Mouse (Mus musculus) right cerebral cortex, postnatal 36 days (tissue): ENCODE results near the gene Chrna9.
"Not testable (repeated sequence)": the region's sequence is repeated elsewhere in the genome, so short reads cannot be mapped to it uniquely, and the experiment has no call there.

ENCODE experiments used
- DNase-seq, 2 experiments: peaks; one replicate each; pipeline ENCODE4 v3.0.0; 2022; ENCODE audit warnings: low spot score in 2 of 2, mixed read lengths in 1 of 2

The Chrna9 gene

DNA sequence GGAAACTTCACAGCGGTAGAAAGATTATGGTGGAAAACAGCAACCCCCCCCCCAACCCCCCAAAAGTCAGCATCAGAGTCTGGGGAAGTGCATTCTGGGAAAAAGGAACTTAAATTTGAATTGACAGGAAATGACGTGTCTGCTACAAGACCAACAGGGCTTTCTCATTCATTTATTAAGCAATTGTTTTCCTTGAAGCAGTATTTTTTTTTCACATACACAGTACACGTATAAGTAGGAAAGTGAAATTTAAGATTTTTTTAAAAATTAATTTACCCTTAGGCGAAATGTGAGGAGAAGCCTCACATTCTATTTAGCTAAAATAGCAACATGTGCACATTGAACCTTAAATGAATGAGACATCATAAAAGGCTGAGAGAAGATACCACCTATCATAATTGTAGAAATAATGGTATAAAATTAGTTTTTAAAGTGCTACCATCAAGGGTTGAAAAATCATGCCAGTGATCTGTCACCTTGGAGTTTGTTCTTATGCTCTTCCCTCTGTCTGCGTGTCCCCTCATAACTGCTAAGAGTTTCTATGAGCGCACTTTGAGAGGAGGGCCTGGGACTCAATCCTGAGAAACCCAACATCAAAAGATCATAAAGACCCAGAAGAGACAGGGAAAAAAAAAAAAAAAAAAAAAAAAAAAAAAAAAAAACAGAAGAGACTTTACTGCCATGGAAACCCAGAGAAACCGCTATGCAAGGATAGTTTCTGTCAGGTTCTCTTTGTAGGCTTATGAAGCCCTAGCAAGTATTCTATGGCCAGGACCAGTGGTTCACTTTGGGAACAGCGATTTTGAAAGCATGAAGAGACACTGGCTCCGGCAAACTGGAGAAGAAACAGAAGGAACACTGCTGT, 21.7 kb downstream of the Chrna9 start:
- DNase-seq: no peak

GRCm38 (mm10) chr5:65958597-65958996, 23.9 kb downstream of the Chrna9 start:
- no peak for DNase-seq

GRCm38 (mm10) chr5:65959893-65960596, 25.3 kb downstream of the Chrna9 start:
- no peak for DNase-seq

GRCm38 (mm10) chr5:65960597-65960950, 25.9 kb downstream of the Chrna9 start:
- DNase-seq: no peak

GRCm38 (mm10) chr5:65963291-65963690, 28.6 kb downstream of the Chrna9 start:
- no peak for DNase-seq

DNA sequence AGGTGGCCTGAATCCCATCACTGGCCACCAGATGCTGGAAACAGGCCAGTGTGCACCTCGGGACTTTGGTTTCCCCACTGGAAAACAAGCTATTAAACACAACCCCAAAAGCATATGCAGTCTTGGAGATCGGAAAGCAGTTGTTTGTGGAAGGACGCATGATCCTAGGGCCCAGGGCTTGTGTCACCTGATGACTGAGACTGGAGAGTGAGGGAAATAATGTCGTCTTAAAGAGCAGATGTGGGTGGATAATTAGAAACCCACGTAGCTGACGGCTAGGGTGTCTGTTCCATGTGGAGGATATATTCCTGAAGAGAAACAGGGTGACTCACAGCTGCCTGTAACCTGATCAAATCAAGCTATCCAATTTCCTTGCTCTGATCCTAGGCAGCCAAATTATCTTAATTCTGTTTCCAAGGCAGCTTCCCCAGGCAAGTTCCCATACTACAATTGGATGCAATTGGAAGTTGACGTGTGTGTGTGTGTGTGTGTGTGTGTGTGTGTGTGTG, 31.1 kb downstream of the Chrna9 start:
- DNase-seq: no peak

GRCm38 (mm10) chr5:65967091-65967490, 32.4 kb downstream of the Chrna9 start:
- no peak for DNase-seq

GRCm38 (mm10) chr5:65968004-65968403, 33.3 kb downstream of the Chrna9 start:
- DNase-seq: no peak

DNA sequence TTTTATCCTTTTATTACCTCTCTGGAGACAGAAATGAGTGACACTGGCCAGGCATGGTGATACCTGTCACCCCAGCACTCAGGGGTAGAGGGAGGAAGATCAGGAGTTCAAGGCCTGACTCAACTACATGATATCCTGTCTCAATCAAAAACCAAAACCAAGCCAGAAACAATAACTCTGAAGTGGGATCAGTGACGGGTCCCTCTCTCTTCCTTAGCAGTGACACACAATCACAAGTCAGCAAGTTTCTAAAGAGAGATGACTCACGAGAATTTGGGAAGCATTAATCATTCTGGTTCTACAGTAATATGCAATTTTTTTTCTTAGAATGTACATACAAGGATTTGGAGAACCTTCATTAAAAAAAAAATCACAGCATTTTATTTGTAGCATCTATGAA, 38.5 kb downstream of the Chrna9 start:
- DNase-seq: no peak

- DNase-seq: no peak
Measured at GRCm38 (mm10) chr5:65975731-65976130, 41.0 kb downstream of the Chrna9 start.

GRCm38 (mm10) chr5:65986426-65986825, 51.7 kb downstream of the Chrna9 start:
- no peak for DNase-seq

DNA sequence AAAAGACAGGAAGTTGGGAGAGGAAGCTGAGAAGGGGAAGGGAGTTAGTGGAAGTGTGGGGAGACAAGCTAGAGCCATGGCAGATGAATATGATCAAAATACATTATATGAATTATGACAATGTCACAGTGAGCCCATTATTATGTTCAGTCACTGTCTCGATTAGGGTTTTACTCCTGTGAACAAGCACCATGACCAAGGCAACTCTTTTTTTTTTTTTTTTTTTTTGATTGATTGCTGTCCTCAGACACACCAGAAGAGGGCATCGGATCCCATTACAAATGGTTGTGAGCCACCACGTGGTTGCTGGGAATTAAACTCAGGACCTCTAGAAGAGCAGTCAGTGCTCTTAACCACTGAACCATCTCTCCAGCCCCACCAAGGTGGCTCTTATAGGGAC, 52.3 kb downstream of the Chrna9 start:
- DNase-seq: not testable (repeated sequence)

DNA sequence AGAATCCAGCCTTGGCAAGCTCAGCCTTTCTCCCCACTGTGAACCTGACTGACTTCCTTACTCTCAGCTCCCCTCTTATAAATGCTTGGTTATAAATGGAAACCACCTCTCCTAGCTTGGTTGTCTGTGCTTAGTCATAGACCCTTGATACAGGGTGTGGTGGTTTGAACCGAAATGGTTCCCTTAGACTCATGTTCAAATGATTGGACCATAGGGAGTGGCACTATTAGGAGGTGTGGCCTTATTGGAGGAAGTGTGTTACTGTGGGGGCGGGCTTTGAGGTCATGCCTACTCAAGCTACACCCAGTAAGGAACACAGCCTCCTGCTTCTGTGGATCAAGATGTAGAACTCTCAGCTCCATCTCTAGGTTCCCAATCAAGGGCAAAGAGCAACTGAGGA, 56.5 kb downstream of the Chrna9 start:
- DNase-seq: no peak

DNA sequence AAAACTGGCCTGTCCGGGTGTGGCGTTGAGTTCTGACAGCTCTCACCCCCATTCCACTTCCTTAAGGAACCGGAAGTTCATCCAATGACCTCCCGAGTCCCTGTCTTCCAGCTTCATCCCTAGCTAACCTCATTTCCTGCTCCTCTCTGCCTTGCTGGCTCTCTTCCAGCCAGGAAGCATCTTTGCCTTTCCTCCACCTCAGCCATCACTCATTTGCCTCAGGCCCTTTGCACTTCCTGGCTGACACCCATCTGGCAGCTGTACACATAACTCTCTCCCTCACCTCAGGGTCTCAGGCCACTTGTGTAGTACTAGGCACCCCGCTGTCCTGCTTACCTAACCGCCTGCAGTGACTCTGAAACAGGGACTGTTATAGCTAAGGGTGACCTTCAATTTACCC, 59.9 kb downstream of the Chrna9 start:
- DNase-seq: no peak

DNA sequence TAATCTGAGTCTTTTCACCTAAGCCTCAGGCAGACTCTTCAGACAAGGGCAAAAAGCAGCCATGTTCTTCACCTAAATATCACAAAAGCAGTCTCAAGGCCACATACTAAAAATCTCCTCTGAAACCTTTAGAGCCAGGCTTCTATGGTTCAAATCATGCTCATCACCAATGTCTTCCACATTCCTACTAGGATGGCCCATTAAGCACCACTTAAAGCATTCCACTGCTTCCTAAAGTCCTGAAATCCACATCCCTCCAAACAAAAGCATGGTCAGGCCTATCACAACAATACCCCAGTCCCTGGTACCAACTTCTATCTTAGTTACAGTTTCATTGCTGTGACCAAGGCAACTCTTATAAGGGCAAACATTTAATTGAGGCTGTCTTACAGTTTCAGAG, 63.1 kb downstream of the Chrna9 start:
- DNase-seq: no peak

DNA sequence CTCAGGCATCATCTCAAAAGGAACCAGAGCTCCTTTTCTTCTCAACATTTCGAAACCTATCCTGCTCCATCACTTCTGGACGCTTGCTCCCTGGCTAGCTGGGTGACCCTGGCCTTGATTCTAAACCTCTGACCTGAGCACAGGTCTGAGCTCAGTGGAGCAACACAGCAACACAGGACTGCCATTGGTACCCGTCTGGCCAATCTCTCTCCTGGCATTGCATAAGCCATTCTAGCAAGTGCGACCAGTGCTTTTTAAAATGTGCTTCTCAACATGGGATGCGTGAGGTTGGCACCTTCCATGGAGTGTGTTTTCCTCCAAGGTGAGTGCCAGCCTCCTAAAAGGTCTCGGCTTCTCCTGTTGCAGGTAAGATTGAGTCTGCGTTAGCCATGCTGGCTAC, 64.4 kb downstream of the Chrna9 start:
- no peak for DNase-seq

GRCm38 (mm10) chr5:66000074-66000473, 65.4 kb downstream of the Chrna9 start:
- DNase-seq: no peak

- DNase-seq: no peak
Measured at GRCm38 (mm10) chr5:66000567-66001125, 65.9 kb downstream of the Chrna9 start.

DNA sequence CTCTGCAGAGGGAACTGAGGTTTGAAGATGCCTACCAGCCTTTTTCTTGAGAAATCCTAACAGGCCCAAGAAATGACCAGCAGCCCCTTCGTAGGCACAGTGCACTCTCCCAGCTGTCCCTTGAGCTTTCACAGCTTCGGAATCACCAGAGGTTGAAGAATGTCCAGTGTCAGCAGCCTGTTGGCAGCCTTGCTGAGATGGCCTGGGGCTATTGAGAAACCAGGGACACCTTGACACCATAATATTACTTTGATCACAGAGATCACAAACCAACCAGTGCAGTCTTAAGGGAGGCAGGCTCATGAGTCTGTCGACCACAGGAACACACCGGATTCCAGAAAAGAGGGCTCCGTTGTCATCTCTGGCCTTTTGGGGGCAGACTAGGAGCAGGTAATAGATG, 66.5 kb downstream of the Chrna9 start:
- no peak for DNase-seq

GRCm38 (mm10) chr5:66004134-66004925, 69.6 kb downstream of the Chrna9 start, which contains the start of gene 9130230L23Rik:
TSS of gene 9130230L23Rik (minus strand) at chr5:66004285.
- no peak for DNase-seq

GRCm38 (mm10) chr5:66005041-66005678, 70.4 kb downstream of the Chrna9 start:
- DNase-seq: no peak
